Mouse (Mus musculus) olfactory bulb, adult 2 months (tissue): ENCODE data around the gene Srd5a3.

Experiments used
- CTCF ChIP-seq: fragments of 200-500 bp; IDR thresholded peaks from 2 replicates; pipeline ENCODE4 v1.5.1; 2012; ENCODE audit warnings: low read depth, mild to moderate bottlenecking, low read length, moderate library complexity; ENCODE audit not compliant: insufficient read depth
- POLR2A ChIP-seq: fragments of 200-500 bp; IDR thresholded peaks from 2 replicates; pipeline ENCODE4 v1.6.1; 2012; ENCODE audit warnings: mild to moderate bottlenecking, low read depth, low read length, moderate library complexity; ENCODE audit not compliant: insufficient read depth

DNA sequence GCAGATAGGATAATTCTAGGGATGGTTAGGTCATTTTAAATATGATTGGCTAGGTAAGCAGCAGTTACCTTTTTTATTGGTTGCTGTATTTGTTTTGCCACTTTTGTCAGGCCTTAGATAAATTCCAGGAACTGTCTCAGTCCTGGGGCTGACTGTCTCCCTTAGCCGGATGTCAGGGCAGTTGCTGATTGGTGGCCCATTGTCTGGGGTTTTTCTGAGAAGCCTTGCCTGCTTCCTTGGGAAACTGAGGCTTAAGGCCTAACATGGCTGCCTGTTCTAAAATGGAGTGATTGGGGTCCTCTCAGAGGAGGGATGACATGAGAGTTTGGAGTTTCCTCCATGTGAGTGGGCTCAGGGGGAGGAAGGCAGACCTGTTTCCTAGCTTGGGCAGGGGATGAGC lies 2.0 kb upstream of the Srd5a3 start:
- no peak for TF ChIP-seq CTCF
- no peak for TF ChIP-seq POLR2A
